Mouse (Mus musculus) megakaryocyte, adult 5-6 weeks (primary cell): ENCODE results near the gene Adgrl3. TPM values are rescaled to one million over a fixed set of nuclear protein-coding genes. Genes with fewer than 3 reads are reported as not detected.
"Not testable (repeated sequence)": the region's sequence is repeated elsewhere in the genome, so short reads cannot be mapped to it uniquely, and the experiment has no call there.

Experiments
- ATAC-seq: 2 replicates; pipeline ENCODE4 v1.8.0; 2016; ENCODE audit warnings: mild to moderate bottlenecking, inconsistent platforms; ENCODE audit not compliant: poor library complexity, severe bottlenecking
- total RNA-seq, 2 experiments: library from RNA; stranded (forward) in 1 of 2; stranded (reverse) in 1 of 2; fragments of 153-499, 151-499 nt in 1 of 2; fragments of 221-1000, 200-1000 nt in 1 of 2; gene quantifications; 2 replicates each; pipeline versions ENCODE4 v1.2.3 to v1.2.4; 2015 to 2017

The Adgrl3 gene
- total RNA-seq, 2 experiments from 2014 or later: 0.09 to 0.15 TPM

DNA sequence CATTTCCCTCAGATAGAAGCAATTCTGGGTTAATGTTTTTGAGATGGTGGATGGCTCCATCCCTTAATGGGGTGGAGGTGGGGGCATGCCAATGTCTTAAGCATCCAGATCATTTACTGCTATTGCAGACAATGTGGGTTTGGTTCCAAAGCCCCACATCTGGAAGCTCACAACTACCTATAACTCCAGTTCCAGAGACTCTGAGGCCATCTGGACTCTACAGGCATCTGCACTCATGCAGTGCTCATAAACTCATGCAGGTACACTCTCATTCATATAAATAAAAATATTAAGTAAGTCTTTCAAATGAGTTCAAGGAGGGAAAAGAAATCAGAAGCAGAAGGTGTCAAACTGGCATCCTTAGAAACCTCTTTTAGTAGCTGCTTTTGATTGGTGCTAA is 530.3 kb downstream of the Adgrl3 start:
- no peak for ATAC-seq

GRCm38 (mm10) chr5:81555149-81555548 is 535.2 kb downstream of the Adgrl3 start:
- not testable (repeated sequence) for ATAC-seq

DNA sequence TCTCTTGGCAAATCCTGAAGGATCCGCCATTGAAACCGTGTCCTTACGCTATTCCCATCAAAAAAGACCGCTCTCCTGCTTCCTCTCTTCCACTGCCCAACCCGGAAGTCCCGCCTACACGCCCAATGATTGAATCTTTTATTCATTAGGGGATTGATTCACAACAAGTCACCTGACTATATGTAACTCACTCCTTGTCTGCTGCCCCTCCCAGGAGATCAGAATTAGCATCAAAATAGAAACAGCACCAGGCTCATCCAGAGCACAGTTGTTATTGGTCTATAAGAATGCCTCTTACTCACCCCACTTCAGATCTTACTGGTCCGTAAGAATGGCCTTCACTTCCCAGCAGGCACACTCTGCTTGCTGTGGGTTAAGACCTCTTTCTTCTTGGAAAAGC is 536.1 kb downstream of the Adgrl3 start:
- ATAC-seq: no peak

GRCm38 (mm10) chr5:81558965-81559364 is 539.0 kb downstream of the Adgrl3 start:
- ATAC-seq: no peak

DNA sequence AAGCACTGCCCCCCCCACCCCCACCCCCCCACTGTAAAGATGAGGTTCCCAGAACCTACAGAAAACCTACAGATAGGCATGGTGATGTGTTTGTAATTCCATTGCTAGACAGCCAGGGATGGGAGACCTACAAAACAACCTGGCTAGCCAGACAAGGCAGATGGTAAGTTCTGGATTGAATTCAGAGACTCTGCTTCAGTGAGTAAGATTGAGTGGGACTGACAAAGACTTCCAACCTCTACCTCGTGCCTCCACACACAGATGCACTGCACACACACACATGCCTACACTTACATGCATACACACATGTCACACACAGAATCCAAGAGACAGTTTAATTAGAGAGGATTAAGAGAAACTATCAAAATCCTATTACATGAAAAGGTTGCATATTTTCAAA is 544.4 kb downstream of the Adgrl3 start:
- ATAC-seq: no peak

- ATAC-seq: no peak
Measured at GRCm38 (mm10) chr5:81566577-81566976, 546.6 kb downstream of the Adgrl3 start.

GRCm38 (mm10) chr5:81568743-81569142 is 548.8 kb downstream of the Adgrl3 start:
- ATAC-seq: no peak

GRCm38 (mm10) chr5:81582886-81583285 is 562.9 kb downstream of the Adgrl3 start:
- no peak for ATAC-seq

DNA sequence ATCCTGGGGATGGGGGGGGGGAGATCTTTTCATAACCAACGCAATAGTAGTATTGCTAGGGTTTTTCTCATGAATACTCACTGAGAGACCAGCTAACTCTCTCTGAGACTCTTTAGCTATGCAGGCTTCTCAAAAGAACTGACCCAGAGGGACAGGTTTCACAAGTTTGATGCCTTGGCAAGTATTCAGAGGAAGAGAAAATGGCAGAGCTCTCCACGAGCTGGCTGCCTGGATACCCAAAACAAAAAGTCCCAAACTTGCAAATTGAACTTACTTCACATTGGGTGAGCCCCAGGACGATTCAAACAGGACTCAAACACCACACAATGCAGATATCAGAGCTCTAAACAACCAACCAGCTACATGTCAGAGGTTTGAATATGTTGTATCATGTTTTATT is 563.5 kb downstream of the Adgrl3 start:
- no peak for ATAC-seq

DNA sequence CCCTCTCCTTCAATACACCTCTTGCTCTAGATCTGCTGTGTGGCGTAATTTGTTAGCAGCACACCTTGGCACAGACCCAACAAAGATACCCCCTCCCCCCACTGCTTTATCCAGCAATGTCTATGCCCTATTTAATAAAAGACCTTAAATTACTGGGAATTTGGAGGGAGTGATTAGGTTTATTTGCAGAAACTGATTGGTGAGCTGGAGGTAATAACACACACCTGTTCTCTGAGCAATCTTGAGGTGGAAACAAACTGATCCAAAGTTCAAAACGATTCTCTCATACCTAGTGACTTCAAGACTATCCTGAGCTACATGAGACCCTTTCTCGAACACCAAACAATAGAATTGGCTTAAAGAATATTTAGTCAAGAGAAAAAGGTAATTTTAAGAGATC is 565.0 kb downstream of the Adgrl3 start:
- ATAC-seq: no peak

GRCm38 (mm10) chr5:81590005-81590694 is 570.2 kb downstream of the Adgrl3 start:
- no peak for ATAC-seq

GRCm38 (mm10) chr5:81591481-81591880 is 571.5 kb downstream of the Adgrl3 start:
- no peak for ATAC-seq

DNA sequence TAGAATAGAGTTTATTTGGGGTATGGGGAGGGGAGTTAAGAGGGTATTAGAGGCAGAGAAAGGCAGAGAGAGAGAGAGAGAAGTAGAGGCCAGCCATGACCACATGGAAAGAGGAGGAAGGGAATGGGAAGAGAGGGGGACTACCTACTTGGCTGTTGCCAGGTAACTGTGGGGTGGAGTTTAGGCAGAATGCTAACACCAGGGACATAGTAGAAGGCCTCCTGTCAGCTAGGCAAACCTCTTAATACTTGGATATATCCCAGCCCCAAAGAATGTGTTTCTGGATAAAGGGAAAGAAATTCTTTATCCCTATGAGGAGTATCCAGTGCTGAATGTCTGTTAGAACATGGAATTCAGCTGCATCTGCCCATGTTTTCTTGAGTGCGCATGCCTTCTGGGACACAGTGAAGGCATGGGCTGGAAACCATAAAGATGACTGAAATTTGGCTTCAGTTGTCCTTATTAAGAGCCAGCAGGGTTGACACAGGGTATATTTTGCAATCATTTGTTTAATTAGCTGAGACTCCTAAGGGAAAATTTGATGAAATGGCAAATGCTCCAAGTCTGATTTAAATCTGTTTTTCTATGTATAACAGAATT is 573.6 kb downstream of the Adgrl3 start:
- ATAC-seq: no peak

- no peak for ATAC-seq
Measured at GRCm38 (mm10) chr5:81598041-81598440, 578.1 kb downstream of the Adgrl3 start.

DNA sequence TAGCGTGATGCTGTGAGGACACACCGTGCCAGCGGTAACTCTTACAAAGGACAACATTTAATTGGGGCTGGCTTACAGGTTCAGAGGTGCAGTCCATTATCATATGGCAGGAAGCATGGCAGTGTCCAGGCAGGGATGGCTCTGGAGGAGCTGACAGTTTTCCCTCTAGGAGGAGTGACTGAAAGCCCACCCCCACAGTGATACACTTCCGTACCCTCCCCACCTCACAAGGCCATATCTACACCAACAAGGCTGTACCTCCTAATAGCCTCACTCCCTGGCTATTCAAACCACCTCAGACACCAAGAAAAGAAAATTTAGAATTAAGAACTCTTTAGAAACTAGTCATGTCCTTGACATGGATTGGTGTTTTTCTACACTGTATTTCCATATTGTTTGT is 583.0 kb downstream of the Adgrl3 start:
- no peak for ATAC-seq

DNA sequence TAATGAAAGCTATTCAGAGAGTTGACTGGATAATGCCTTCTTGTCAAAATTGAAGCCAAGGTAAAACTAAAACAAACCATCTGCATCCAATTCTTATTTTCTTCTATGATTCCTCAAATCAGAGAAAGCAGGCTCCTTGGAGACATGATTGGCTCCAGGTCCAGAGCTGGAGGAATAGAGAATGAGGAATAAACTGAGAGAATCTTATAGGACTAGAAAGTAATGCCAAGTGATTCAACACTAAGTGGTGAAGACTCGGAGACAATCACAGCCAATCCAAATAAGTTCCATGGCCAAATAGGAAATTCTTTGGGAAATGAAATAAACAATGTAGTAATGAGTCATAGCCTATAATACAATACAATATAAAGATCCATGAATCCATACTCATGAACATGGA is 585.7 kb downstream of the Adgrl3 start:
- ATAC-seq: no peak

DNA sequence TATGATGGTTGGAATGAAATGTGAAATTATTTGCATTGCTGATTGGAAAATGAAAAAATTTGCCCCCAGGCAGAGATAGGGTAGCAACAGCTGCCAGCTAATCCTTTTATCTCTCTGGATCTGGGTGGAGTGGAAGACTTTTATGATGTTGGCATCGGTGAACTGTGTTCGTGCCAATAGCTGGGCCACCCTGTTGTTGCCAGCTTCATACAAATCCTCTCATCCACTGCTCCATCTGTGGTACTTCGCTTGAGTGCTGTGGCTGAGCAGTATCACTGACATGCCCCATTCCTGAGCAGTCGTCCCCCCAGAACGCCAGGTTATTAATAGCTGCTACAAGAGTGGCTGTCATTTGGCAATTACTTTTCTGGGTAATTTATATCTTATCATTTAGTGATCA is 590.3 kb downstream of the Adgrl3 start:
- no peak for ATAC-seq

- ATAC-seq: no peak
Measured at GRCm38 (mm10) chr5:81614674-81615073, 594.7 kb downstream of the Adgrl3 start.

DNA sequence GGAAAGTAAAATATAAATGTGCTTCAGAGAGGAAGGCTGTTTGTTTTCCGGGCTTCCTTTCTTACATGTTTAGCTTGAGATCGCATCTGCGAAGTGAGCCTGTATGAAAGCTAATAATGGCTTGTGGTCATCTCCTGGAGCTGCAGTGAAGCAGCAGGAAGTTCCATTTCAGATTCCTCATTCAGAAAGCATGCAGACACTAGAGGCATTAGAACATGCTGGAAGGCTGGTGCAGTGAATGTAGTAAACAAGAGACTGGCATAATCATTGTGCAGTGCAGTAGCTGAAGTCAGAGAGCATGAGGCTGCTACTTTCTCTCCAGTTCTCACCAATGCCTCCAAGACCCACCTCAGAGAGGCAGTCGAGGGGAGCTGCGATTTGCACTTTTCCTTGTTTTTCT is 601.2 kb downstream of the Adgrl3 start:
- ATAC-seq: no peak

DNA sequence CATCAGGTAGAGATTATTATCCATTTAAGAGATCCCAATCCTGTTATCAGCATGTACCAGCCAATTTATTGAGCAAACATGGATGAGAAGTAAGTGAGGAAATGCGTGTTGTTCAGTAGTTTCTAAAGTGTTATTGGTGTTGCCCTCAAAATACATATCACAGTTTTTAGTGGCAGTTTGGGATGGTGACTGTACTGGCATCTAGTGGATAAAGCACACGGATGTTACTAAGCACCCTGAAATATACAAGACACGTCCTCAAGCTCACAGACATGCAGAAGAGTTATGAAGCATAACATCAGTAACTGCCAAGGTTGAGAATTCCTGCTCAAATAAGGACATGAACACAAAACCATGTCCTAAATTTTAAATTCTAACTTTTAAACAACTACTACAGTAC is 601.8 kb downstream of the Adgrl3 start:
- no peak for ATAC-seq

DNA sequence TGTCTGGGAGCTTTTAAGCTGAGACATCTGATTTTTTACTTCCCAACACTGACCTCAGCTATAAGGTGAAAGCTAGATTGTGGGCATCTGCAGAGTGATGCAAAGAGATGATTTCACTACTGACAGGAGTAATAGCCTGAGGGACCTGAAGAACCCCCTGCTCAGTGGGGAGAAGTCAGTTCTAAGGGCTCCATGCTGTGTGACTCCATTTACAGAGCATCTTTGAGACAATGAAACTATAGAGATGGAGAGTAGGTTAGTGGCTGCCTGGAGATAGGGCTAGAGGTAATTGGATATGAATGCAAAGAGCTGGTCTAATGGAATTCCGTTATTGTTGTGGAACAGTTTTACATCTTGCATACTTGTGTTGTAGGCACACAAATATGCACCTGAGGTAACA is 603.9 kb downstream of the Adgrl3 start:
- no peak for ATAC-seq

DNA sequence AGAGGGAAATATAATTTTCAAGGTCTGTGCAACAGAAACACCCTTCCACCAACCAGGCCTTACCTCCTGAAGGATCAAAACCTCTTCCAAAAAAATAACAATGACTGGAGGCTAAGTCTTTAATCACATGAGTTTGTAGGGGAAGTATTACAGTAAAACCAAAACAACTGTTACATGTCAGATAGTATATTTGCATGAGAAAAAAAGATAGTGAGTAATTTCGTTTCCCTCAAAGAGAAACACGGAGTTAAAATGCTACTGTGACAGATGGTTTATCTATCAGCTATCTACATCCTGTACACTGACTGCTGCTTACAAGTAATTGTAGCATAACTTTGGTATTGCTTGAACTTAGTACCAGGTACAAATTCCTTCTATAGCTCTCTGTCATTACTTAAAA is 616.2 kb downstream of the Adgrl3 start:
- ATAC-seq: no peak

GRCm38 (mm10) chr5:81638422-81638821 is 618.5 kb downstream of the Adgrl3 start:
- ATAC-seq: no peak
